Mouse (Mus musculus): ENCODE data around the gene Klhdc8a. TPM values are rescaled to one million over a fixed set of nuclear protein-coding genes. Genes with fewer than 3 reads are reported as not detected.

Gene Klhdc8a
- polyA plus RNA-seq, 1 experiment from 2014 or later: 0.33 TPM

DNA sequence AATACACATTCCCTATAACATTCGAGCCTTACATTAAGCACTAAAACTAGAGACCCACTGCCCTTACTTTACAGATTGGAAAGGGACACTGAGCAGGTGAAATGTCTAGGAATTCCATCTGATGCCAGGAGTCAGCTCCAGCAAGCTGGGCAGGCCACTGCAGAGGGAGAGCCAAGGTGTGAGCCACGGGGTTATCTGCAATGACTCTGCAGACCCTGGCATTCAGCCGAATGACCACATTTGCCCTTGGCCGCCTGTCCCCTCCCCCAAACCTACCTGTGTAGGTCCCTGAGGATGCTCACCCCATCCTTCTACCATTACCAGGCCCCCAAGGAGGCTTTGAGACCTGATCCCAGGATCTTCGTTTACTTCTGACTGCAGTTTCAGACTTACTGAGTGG is 1.3 kb downstream of the Klhdc8a start:
- no peaks in the 10 kb centered on the region for H3K36me3 ChIP-seq (ENCODE audit: control insufficient read depth, insufficient read depth, low read length)
- no peak for ATAC-seq
- H3K9ac ChIP-seq (ENCODE audit: low read depth, low read length): no peak overlapping the region
- peaks cover 16% of the 10 kb centered on the region for H3K27me3 ChIP-seq (replicated peaks; ENCODE audit: control insufficient read depth, insufficient read depth, low read length)
- 82% methylated on average over 5 of the region's 5 CpGs for WGBS
- no peaks in the 10 kb centered on the region for H3K9me3 ChIP-seq (ENCODE audit: control insufficient read depth, low read length)
- no peak overlapping the region for H3K4me2 ChIP-seq (ENCODE audit: low read depth, low read length)
- H3K27ac ChIP-seq (ENCODE audit: low read length): no peak overlapping the region
- H3K4me3 ChIP-seq (ENCODE audit: low read length): no peak overlapping the region
- H3K4me1 ChIP-seq (ENCODE audit: control insufficient read depth, insufficient read depth, low read length): peaks cover 8% of the 10 kb centered on the region; the same call in 1 of the 2 replicates

DNA sequence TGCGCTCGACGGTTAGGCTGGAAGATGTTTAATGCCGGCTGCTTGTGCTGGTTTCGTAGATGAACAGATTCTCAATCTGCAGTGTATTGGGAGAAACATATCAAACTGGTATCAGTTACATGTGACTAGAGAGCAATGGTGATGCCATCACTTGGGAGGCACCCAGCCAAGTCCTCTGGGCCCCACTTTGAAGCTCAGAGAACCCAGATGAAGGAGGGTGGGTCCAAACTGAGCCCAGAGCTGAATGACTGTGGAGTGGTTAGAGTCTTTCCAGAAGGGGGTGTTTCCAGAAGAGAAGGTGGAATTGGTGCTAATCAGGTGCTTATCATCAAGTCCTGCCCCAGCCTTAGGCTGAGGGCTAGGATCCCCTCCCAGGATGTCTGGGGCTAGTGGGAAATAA is 2.8 kb downstream of the Klhdc8a start:
- Histone ChIP-seq H3K9ac (ENCODE audit: low read depth, low read length) (no peak overlapping the region), H3K9me3 (ENCODE audit: control insufficient read depth, low read length) (no peaks in the 10 kb centered on the region)

DNA sequence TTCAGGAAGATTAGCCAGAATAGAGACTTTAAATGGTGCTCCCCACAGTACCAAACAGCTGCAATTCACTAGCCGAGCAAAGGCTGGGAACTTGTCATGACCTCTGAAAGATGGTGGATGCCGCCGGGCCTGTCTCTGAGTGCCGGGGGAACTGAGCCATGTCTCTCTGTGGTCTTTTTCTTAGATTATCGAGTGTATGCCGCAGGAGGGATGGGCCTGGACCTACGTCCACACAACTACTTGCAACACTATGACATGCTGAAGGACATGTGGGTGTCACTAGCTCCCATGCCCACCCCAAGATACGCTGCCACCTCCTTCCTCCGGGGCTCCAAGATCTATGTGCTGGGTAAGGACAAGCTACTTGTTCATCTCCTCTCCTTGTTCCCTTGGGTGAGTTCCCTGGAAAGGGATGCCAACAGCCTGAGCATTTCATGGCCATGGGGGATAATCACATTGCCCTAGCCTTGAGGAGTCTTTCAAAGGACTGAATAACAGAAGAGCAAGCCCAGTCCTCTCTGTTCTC is 4.0 kb downstream of the Klhdc8a start:
- no peaks in the 10 kb centered on the region for H3K36me3 ChIP-seq (ENCODE audit: control insufficient read depth, insufficient read depth, low read length)
- ATAC-seq: no peak
- 92% methylated on average over 9 of the region's 9 CpGs for WGBS
- no peaks in the 10 kb centered on the region for H3K9me3 ChIP-seq (ENCODE audit: control insufficient read depth, low read length)
- no peak overlapping the region for H3K4me3 ChIP-seq (ENCODE audit: low read length)
- no peak overlapping the region for H3K27ac ChIP-seq (ENCODE audit: low read length)
- H3K9ac ChIP-seq (ENCODE audit: low read depth, low read length): no peak overlapping the region
- H3K4me2 ChIP-seq (ENCODE audit: low read depth, low read length): no peak overlapping the region
- peaks cover 16% of the 10 kb centered on the region for H3K27me3 ChIP-seq (replicated peaks; ENCODE audit: control insufficient read depth, insufficient read depth, low read length)
- peaks cover 8% of the 10 kb centered on the region; the same call in 1 of the 2 replicates for H3K4me1 ChIP-seq (ENCODE audit: control insufficient read depth, insufficient read depth, low read length)

More for the DNA sequence above, 2.8 kb downstream of the Klhdc8a start:
- no peak for ATAC-seq
- no peak overlapping the region for H3K4me2 ChIP-seq (ENCODE audit: low read depth, low read length)
- H3K27ac ChIP-seq (ENCODE audit: low read length): no peak overlapping the region
- H3K4me3 ChIP-seq (ENCODE audit: low read length): no peak overlapping the region
- H3K4me1 ChIP-seq (ENCODE audit: control insufficient read depth, insufficient read depth, low read length): peaks cover 8% of the 10 kb centered on the region; the same call in 1 of the 2 replicates
- peaks cover 16% of the 10 kb centered on the region for H3K27me3 ChIP-seq (replicated peaks; ENCODE audit: control insufficient read depth, insufficient read depth, low read length)
- WGBS: 84% methylated on average over 5 of the region's 5 CpGs
- no peaks in the 10 kb centered on the region for H3K36me3 ChIP-seq (ENCODE audit: control insufficient read depth, insufficient read depth, low read length)

DNA sequence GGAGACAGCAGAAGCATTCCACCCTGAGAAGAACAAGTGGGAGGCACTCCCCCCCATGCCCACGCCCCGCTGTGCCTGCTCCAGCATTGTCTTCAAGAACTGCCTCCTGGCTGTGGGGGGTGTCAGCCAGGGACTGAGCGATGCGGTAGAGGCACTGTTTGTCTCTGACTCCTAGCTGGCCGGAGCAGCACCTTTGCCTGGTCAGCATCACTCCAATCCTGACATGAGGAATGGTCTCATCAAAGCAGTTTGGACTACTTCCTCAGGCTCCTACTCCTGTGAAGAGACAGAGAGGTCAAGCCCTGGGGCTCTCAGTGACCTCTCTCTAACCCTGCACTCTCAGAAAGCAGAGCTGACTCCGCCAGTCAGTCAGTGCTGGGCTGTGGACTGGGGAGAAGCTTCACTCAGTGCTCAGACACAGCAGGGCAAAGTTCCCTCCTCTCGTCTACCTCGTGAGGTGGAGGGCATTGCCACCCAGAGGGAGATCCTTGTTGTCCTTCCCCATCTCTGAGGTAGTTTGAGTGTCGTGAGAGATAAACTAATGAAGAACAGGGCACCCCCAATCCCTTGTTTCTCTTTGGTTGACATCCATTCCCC is 6.3 kb downstream of the Klhdc8a start:
- no peak overlapping the region for H3K4me3 ChIP-seq (ENCODE audit: low read length)
- H3K4me2 ChIP-seq (ENCODE audit: low read depth, low read length): no peak overlapping the region
- no peak for ATAC-seq
- H3K27ac ChIP-seq (ENCODE audit: low read length): no peak overlapping the region
- peaks cover 6% of the 10 kb centered on the region; the same call in 1 of the 2 replicates for H3K27me3 ChIP-seq (replicated peaks; ENCODE audit: control insufficient read depth, insufficient read depth, low read length)
- H3K4me1 ChIP-seq (ENCODE audit: control insufficient read depth, insufficient read depth, low read length): no peaks in the 10 kb centered on the region
- H3K36me3 ChIP-seq (ENCODE audit: control insufficient read depth, insufficient read depth, low read length): no peaks in the 10 kb centered on the region
- 29% methylated on average over 9 of the region's 9 CpGs for whole genome bisulfite sequencing
- H3K9ac ChIP-seq (ENCODE audit: low read depth, low read length): no peak overlapping the region
- no peaks in the 10 kb centered on the region for H3K9me3 ChIP-seq (ENCODE audit: control insufficient read depth, low read length)

DNA sequence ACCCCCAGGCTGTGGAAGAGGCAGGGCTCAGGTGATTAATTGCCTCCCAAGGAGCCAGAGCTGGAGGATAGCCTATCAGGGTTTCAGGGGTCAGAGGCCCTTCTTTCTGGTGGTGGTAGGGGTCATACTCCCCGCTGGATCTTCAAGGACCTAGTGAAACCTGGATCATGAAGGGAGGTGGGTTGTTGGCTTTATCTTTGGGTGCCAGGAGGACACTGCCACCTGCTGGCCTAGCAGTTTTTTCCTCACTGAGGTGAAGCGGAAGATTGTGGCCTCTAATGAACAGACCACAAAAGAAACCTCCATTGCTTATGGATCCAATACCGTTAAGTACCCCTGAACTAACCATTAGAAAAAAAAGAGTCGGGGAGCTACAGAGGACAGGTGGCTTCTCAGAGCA is 7.7 kb downstream of the Klhdc8a start:
- Histone ChIP-seq H3K9ac (ENCODE audit: low read depth, low read length) (no peak overlapping the region), H3K4me3 (ENCODE audit: low read length) (no peak overlapping the region), H3K4me2 (ENCODE audit: low read depth, low read length) (no peak overlapping the region), H3K9me3 (ENCODE audit: control insufficient read depth, low read length) (no peaks in the 10 kb centered on the region), H3K4me1 (ENCODE audit: control insufficient read depth, insufficient read depth, low read length) (no peaks in the 10 kb centered on the region), H3K27ac (ENCODE audit: low read length) (no peak overlapping the region), H3K36me3 (ENCODE audit: control insufficient read depth, insufficient read depth, low read length) (no peaks in the 10 kb centered on the region), H3K27me3 (replicated peaks; ENCODE audit: control insufficient read depth, insufficient read depth, low read length) (peaks cover 3% of the 10 kb centered on the region; the same call in 1 of the 2 replicates)
- ATAC-seq: no peak
- 34% methylated on average over 4 of the region's 4 CpGs for WGBS

DNA sequence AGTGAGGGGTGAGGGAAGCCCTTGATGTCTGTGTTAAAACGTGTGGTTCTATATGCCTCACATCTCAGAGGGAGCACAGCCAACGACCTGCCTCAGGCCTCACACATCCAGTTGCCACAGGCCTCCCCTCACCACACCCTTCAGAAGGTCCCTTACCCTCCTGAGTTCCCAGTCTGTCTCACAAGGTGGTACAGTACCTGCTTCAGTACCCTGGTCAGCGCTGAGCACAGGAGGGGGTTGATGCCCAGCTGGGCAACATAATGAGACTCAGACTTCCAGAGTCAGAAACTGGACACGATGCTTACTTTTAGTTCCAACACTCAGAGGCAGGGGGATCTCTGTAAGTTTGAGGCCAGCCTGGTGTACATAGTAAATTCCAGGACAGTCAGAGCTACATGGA is 8.4 kb downstream of the Klhdc8a start:
- 12% methylated on average over 4 of the region's 4 CpGs for WGBS
- no peaks in the 10 kb centered on the region for H3K36me3 ChIP-seq (ENCODE audit: control insufficient read depth, insufficient read depth, low read length)
- H3K9me3 ChIP-seq (ENCODE audit: control insufficient read depth, low read length): no peaks in the 10 kb centered on the region
- H3K27me3 ChIP-seq (replicated peaks; ENCODE audit: control insufficient read depth, insufficient read depth, low read length): peaks cover 3% of the 10 kb centered on the region; the same call in 1 of the 2 replicates
- H3K27ac ChIP-seq (ENCODE audit: low read length): no peak overlapping the region
- H3K4me3 ChIP-seq (ENCODE audit: low read length): no peak overlapping the region
- H3K4me1 ChIP-seq (ENCODE audit: control insufficient read depth, insufficient read depth, low read length): no peaks in the 10 kb centered on the region
- H3K4me2 ChIP-seq (ENCODE audit: low read depth, low read length): no peak overlapping the region
- ATAC-seq: no peak
- no peak overlapping the region for H3K9ac ChIP-seq (ENCODE audit: low read depth, low read length)

DNA sequence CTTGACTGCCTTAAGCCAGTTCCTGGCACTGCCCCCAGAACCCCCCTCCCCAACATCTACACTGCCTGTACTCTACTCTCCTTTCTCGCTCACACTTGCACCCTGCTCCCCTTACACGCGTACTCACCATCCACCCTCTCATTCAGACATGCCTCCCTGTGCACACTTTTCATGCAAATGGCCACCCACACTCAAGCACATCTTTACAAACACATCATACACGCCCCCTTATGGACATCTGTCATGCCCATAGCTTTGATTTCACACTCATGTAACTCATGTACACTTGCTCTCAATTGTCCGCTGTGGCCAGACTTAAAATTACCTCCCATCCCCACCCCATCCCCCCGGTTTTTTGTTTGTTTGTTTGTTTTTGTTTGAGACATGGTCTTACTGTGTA is 9.5 kb downstream of the Klhdc8a start:
- WGBS: 83% methylated on average over 6 of the region's 6 CpGs
- H3K4me3 ChIP-seq (ENCODE audit: low read length): no peak overlapping the region

DNA sequence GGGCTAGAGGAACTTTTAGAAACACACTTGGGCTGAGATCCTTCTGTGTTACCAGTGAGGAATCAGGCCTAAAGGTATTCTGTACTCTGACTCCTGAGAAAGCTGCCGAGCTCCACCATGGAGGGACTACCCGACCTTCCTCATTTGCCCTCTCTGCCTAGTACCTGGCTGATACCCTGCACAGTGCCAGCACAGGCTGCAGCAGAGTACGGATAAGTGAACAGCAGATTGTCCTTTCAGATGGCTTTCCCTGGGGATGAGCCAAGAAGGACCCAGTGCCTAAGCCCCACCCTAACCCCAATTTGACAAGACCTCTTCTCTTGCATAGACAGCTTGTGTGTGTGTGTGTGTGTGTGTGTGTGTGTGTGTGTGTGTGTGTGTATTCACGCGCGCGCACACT is 10.2 kb downstream of the Klhdc8a start:
- Histone ChIP-seq H3K36me3 (ENCODE audit: control insufficient read depth, insufficient read depth, low read length) (no peaks in the 10 kb centered on the region), H3K9me3 (ENCODE audit: control insufficient read depth, low read length) (no peaks in the 10 kb centered on the region), H3K4me3 (ENCODE audit: low read length) (no peak overlapping the region), H3K27ac (ENCODE audit: low read length) (no peak overlapping the region), H3K27me3 (replicated peaks; ENCODE audit: control insufficient read depth, insufficient read depth, low read length) (0 out of 2 replicates have a peak, but pooled peaks cover 1% of the 10 kb centered on the region), H3K9ac (ENCODE audit: low read depth, low read length) (no peak overlapping the region), H3K4me2 (ENCODE audit: low read depth, low read length) (no peak overlapping the region), H3K4me1 (ENCODE audit: control insufficient read depth, insufficient read depth, low read length) (no peaks in the 10 kb centered on the region)
- 79% methylated on average over 7 of the region's 7 CpGs for WGBS
- ATAC-seq: no peak

More for the DNA sequence above, 9.5 kb downstream of the Klhdc8a start:
- Histone ChIP-seq H3K9ac (ENCODE audit: low read depth, low read length) (no peak overlapping the region), H3K4me2 (ENCODE audit: low read depth, low read length) (no peak overlapping the region), H3K27ac (ENCODE audit: low read length) (no peak overlapping the region), H3K9me3 (ENCODE audit: control insufficient read depth, low read length) (no peaks in the 10 kb centered on the region), H3K36me3 (ENCODE audit: control insufficient read depth, insufficient read depth, low read length) (no peaks in the 10 kb centered on the region), H3K27me3 (replicated peaks; ENCODE audit: control insufficient read depth, insufficient read depth, low read length) (0 out of 2 replicates have a peak, but pooled peaks cover 3% of the 10 kb centered on the region), H3K4me1 (ENCODE audit: control insufficient read depth, insufficient read depth, low read length) (no peaks in the 10 kb centered on the region)
- ATAC-seq: no peak

DNA sequence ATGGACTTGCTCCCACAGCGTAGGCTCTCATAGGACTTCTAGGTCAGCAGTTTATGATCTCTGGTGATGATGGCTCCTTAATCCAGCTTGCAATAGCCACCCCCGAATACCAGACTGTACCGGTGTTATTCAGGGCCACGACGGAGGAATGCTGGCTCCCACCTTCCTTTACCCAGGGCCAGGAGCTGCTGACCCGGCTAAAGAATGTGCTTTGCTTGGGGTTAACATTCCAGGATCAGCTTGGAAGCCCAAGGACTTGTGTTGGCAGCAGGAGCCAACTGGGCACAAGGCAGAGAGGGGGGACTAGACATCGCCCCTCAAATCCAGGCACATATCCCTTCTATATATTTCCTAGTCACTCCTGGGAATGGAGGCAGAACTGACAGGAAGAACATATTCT is 12.3 kb downstream of the Klhdc8a start:
- Histone ChIP-seq H3K4me1 (ENCODE audit: control insufficient read depth, insufficient read depth, low read length) (peaks cover 5% of the 10 kb centered on the region; the same call in 1 of the 2 replicates), H3K9me3 (ENCODE audit: control insufficient read depth, low read length) (no peaks in the 10 kb centered on the region), H3K36me3 (ENCODE audit: control insufficient read depth, insufficient read depth, low read length) (no peaks in the 10 kb centered on the region), H3K4me3 (ENCODE audit: low read length) (no peak overlapping the region), H3K9ac (ENCODE audit: low read depth, low read length) (no peak overlapping the region), H3K27me3 (replicated peaks; ENCODE audit: control insufficient read depth, insufficient read depth, low read length) (0 out of 2 replicates have a peak, but pooled peaks cover 7% of the 10 kb centered on the region), H3K4me2 (ENCODE audit: low read depth, low read length) (no peak overlapping the region), H3K27ac (ENCODE audit: low read length) (no peak overlapping the region)
- WGBS: 58% methylated on average over 7 of the region's 7 CpGs
- ATAC-seq: no peak

Data from intestine, embryonic 16.5 days (tissue).